Mouse (Mus musculus) macrophage (primary cell): ENCODE results near the gene Pkhd1. TPM values are rescaled to one million over a fixed set of nuclear protein-coding genes. Genes with fewer than 3 reads are reported as not detected.

Experiments
- H3K27ac ChIP-seq: fragments of 350-480 bp; formaldehyde crosslinking; 2 replicates; pipeline ENCODE4 v1.9.0; 2021
- H3K36me3 ChIP-seq: fragments of 350-480 bp; formaldehyde crosslinking; 2 replicates; pipeline ENCODE4 v1.9.0; 2021; ENCODE audit errors: inconsistent target
- H3K4me3 ChIP-seq: fragments of 350-480 bp; formaldehyde crosslinking; 2 replicates; pipeline ENCODE4 v1.9.0; 2021; ENCODE audit errors: inconsistent target
- H3K79me2 ChIP-seq: fragments of 350-480 bp; formaldehyde crosslinking; 2 replicates; pipeline ENCODE4 v1.9.0; 2021; ENCODE audit errors: inconsistent target
- WGBS: methylation state at CpG from one replicate; pipeline ENCODE4 v1.1.7; 2026; ENCODE audit warnings: inconsistent platforms; ENCODE audit not compliant: missing documents; 5-methylcytosine and 5-hydroxymethylcytosine counted together
- polyA plus RNA-seq: library from polyadenylated mRNA; stranded (reverse); fragments of 250-400 nt; gene quantifications from 3 replicates; pipeline ENCODE4 v1.2.4, GENCODE M21; 2018; ENCODE audit warnings: inconsistent platforms
- total RNA-seq, 78 experiments: library from RNA; depleted of rRNA; stranded (reverse); fragments of 250-400 nt; gene quantifications; 1 replicate in 9 of 78; 2 replicates in 24 of 78; 3 replicates in 43 of 78; 4 replicates in 2 of 78; pipeline ENCODE4 v1.2.4; 2018; ENCODE audit warnings: inconsistent platforms in 56 of 78

Gene Pkhd1
- not detected for total RNA-seq (2018; cell fraction: chromatin; rRNA removed)
- total RNA-seq (2018; cell fraction: cytosol; rRNA removed), result not detected
- not detected for total RNA-seq (2018; cell fraction: nucleus; rRNA removed)
- not detected in 3 replicates for polyA plus RNA-seq

DNA sequence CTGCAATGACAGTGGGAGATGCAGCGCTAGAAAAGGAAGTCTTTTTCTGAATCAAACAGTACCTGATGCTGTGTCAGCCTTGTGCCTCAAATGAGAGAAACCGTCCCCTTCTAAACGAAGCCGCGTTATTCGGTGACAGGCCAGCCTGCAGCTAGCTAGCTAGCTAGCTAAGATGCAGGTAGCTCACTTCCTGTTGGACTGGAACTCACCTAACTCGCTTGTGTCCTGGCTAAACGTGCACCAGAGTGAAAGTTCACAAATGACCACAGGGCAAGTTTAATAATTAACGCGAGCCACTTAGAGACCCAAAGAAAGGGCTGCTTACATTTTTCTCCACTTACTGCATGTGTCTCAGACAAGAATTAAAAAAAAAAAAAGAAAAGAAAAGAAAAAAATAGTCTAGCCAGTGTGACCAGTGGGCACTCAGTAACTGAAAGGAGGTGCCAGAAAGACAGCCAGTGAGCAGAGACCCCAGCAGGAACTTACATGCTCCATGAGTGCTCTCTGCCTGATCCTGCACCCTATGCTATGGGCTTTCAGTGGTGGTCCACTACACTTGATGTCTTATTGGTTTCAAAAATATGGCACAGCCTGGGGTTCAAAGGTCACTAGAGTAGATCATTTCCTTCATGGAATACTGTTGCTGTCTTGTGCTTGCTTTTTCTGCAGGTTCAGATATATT is at the start of gene Pkhd1:
TSS of gene Pkhd1 (minus strand) at position 216 of the 682 bp plus-strand sequence.
- Histone ChIP-seq H3K4me3 (no peak within 1 kb of the TSS), H3K36me3 (no peaks in the 10 kb centered on the region), H3K79me2 (no peaks in the 10 kb centered on the region), H3K27ac (no peak within 1 kb of the TSS)
- 68% methylated on average over 8 of the region's 10 CpGs for WGBS

GRCm38 (mm10) chr1:20667567-20667966 is 49.7 kb upstream of the Pkhd1 start:
- Histone ChIP-seq H3K4me3 (no peak overlapping the region), H3K79me2 (no peaks in the 10 kb centered on the region), H3K27ac (no peak overlapping the region), H3K36me3 (no peaks in the 10 kb centered on the region)
- 86% methylated on average over 7 of the region's 7 CpGs for WGBS

DNA sequence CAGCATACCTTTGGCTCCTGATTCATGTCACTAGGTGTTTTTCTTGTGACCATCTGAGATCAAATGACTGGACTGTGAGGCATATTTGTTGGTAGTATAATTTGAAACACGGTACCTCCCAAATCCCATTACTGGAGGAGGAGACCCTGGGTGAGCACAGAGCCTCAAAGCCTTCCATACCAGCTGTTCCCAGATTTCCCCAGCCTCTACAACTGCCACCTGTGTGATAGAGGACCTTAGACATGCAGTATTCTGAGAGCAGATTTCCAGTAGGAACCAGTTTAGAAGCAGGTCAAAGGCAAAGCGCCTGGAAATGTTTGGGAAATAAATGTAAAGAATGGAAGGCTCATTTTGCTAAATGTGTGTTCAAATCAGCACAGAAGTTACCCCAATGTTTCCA is 48.4 kb upstream of the Pkhd1 start:
- H3K36me3 ChIP-seq, result no peaks in the 10 kb centered on the region
- 86% methylated on average over 2 of the region's 2 CpGs for WGBS
- no peak overlapping the region for H3K27ac ChIP-seq
- H3K4me3 ChIP-seq, result no peak overlapping the region
- no peaks in the 10 kb centered on the region for H3K79me2 ChIP-seq

GRCm38 (mm10) chr1:20655085-20655484 is 37.2 kb upstream of the Pkhd1 start:
- H3K79me2 ChIP-seq, result no peaks in the 10 kb centered on the region
- 88% methylated on average over 5 of the region's 5 CpGs for WGBS

GRCm38 (mm10) chr1:20653513-20654506 is 35.9 kb upstream of the Pkhd1 start:
- H3K36me3 ChIP-seq, result no peaks in the 10 kb centered on the region
- WGBS, result 72% methylated on average over 6 of the region's 6 CpGs
- no peaks in the 10 kb centered on the region for H3K79me2 ChIP-seq
- no peak overlapping the region for H3K27ac ChIP-seq
- no peak overlapping the region for H3K4me3 ChIP-seq

More at GRCm38 (mm10) chr1:20655085-20655484, 37.2 kb upstream of the Pkhd1 start:
- no peak overlapping the region for H3K27ac ChIP-seq
- H3K36me3 ChIP-seq, result no peaks in the 10 kb centered on the region
- no peak overlapping the region for H3K4me3 ChIP-seq

DNA sequence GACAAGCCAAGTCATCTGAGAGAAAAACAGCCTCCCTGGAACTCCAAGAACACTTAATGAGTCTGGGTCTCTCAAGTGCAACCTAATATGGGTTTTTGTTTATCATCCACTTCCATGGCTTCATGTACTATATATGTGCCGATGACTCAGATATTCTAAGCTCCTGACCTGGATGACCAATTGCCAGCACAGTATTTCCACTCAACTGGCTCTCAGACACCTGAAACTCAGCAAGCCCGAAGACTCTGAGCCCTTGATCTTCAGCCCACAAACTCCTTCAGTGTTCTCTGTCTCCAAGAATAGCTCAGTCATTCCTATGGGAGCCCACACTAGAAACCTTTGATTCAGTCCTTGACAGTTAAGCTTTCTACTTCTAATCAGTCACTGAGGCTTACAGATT is 17.0 kb upstream of the Pkhd1 start:
- H3K4me3 ChIP-seq, result no peak overlapping the region
- H3K36me3 ChIP-seq, result no peaks in the 10 kb centered on the region
- WGBS, result 81% methylated on average over 2 of the region's 2 CpGs
- H3K27ac ChIP-seq, result no peak overlapping the region
- no peaks in the 10 kb centered on the region for H3K79me2 ChIP-seq

- H3K79me2 ChIP-seq, result no peaks in the 10 kb centered on the region
- no peaks in the 10 kb centered on the region for H3K36me3 ChIP-seq
- no peak overlapping the region for H3K27ac ChIP-seq
- H3K4me3 ChIP-seq, result no peak overlapping the region
- 85% methylated on average over 7 of the region's 7 CpGs for WGBS
Observed at GRCm38 (mm10) chr1:20633276-20633869, 15.5 kb upstream of the Pkhd1 start.

DNA sequence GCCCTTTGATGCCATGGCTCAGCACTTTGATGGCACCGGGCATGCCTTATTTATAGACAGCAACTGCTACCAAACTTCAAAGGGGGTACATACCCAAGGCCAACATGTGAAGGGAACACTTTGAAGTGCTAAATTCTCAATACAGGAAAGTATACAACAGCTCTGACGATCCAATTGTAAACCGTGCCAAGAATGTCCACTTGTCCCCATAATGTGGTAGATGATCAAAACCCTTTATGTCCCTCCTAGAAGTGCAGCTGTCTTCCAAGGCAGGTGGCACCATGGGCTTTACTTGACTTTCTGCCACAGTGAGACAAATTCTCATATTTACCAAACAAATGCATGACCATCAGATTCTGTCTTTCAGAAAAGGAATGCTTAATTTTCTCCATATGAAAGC is 6.7 kb upstream of the Pkhd1 start:
- Histone ChIP-seq H3K4me3 (no peak overlapping the region), H3K79me2 (no peaks in the 10 kb centered on the region), H3K27ac (no peak overlapping the region), H3K36me3 (no peaks in the 10 kb centered on the region)
- WGBS, result 87% methylated on average over 3 of the region's 3 CpGs

DNA sequence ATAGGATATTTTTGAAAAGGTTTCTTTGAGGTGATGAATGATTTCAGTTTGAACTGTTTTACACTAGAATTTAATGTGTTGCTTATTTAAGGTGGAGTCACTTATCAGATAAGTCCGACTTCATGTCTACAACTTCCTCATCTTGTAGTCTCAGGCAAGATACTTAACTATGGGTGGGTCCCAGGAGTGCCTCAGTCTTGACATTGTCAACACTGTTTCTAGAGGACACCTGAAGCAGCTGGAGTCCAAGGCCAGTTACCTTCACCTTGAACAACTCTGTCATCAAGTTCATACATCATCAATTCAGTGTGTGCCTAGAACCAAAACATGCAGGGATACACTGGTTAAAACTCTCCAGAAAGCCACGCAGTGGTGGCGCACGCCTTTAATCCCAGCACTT is 5.5 kb upstream of the Pkhd1 start:
- no peak overlapping the region for H3K4me3 ChIP-seq
- no peak overlapping the region for H3K27ac ChIP-seq
- WGBS, result 78% methylated on average over 4 of the region's 4 CpGs
- no peaks in the 10 kb centered on the region for H3K79me2 ChIP-seq
- H3K36me3 ChIP-seq, result no peaks in the 10 kb centered on the region

DNA sequence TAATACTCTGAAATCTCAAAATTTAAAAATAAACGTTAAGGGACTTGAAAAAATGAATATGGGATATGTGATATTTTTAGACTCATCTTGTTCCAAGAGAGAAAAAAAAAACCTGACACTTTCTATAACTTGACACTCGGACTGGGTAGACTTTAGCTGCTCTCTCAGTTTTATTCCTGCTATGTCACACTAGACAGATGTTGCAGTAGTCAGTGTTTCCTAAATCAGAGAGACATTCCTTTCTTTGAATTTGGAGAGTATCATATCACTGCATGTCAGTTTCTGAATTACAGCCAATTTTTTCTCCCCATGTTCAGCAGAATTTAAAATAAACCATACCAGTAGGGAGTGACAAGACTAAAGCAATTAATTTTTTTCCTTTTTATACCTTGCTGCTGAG is 2.7 kb upstream of the Pkhd1 start:
- Histone ChIP-seq H3K36me3 (no peaks in the 10 kb centered on the region), H3K27ac (no peak overlapping the region), H3K79me2 (no peaks in the 10 kb centered on the region), H3K4me3 (no peak overlapping the region)
- 49% methylated on average over 2 of the region's 2 CpGs for WGBS

DNA sequence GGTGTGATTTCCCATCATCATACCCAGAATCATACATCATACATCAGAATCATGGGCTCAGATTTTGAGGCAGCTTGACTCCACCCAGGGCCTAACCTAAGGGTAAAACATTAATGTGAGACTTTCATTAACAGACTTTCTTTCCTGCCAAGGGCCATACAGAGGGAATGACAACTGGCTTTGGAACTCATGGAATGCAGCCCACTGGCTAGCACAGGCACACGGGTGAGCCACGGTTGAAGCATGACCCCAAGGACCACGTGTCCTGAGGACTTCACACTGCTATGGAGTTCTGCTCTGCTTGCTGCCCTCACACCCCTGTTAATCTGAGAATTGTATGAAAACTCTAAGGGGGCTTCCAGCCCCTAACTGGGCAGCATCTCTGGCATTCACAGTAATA is 1.5 kb upstream of the Pkhd1 start:
- H3K27ac ChIP-seq, result no peak overlapping the region
- H3K36me3 ChIP-seq, result no peaks in the 10 kb centered on the region
- 72% methylated on average over 3 of the region's 3 CpGs for WGBS
- no peaks in the 10 kb centered on the region for H3K79me2 ChIP-seq
- H3K4me3 ChIP-seq, result no peak overlapping the region

DNA sequence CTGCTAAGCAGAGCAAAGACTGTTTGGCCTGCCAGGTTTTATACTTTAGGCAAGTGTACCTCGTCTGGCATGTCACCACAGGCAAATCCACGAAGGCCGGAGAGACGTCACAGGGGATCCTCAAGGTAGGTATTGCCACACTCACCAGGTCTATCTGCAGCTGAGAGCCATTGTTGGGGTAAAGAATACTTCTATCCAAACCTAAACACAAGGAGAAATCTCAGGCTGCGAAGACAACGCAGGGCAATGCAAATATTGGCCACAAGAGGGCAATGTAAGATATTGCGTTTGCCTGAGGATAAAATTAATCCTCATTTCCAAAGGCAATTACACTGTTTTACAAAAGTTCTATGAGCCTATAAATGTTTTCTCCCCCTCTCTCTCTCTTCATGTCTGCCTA is 5.2 kb downstream of the Pkhd1 start:
- Histone ChIP-seq H3K4me3 (no peak overlapping the region), H3K36me3 (no peaks in the 10 kb centered on the region), H3K79me2 (no peaks in the 10 kb centered on the region), H3K27ac (no peak overlapping the region)
- 40% methylated on average over 7 of the region's 7 CpGs for WGBS

GRCm38 (mm10) chr1:20605489-20605888 is 12.4 kb downstream of the Pkhd1 start:
- no peaks in the 10 kb centered on the region for H3K36me3 ChIP-seq
- WGBS, result 77% methylated on average over 2 of the region's 2 CpGs
- H3K27ac ChIP-seq, result no peak overlapping the region
- H3K4me3 ChIP-seq, result no peak overlapping the region
- no peaks in the 10 kb centered on the region for H3K79me2 ChIP-seq

- H3K36me3 ChIP-seq, result no peaks in the 10 kb centered on the region
- 88% methylated on average over 5 of the region's 5 CpGs for WGBS
- H3K27ac ChIP-seq, result no peak overlapping the region
- H3K4me3 ChIP-seq, result no peak overlapping the region
- no peaks in the 10 kb centered on the region for H3K79me2 ChIP-seq
Observed at GRCm38 (mm10) chr1:20590488-20590887, 27.4 kb downstream of the Pkhd1 start.
